ENCODE assay signal across 24 mouse cellular contexts in genomic region chr2:105122216-105122615, GRCm38 (mm10). TPM values are rescaled to one million over a fixed set of nuclear protein-coding genes. Genes with fewer than 3 reads are reported as not detected.
DNase-seq lines count a peak whose midpoint lies in the region; ATAC-seq and TF ChIP-seq lines count a peak whose summit lies in the region.
"Had no signal": no experiment of that assay in that cellular context is flagged by ENCODE, and none has a peak within 500 bp of the region (broad histone marks: within the 10 kb centered on the region; RNA-seq: fewer than 3 reads in every experiment).

No protein-coding gene starts in this region.

- H3K27me3 ChIP-seq in forebrain, embryonic 10.5 days (ENCODE audit: poor library complexity, severe bottlenecking): peaks cover 99% of the 10 kb centered on the region
- H3K27me3 ChIP-seq in forebrain, postnatal 0 days (ENCODE audit: insufficient read depth, low read length): peaks cover 79% of the 10 kb centered on the region
- 0 out of 2 replicates have a peak, but pooled peaks cover 23% of the 10 kb centered on the region for H3K27me3 ChIP-seq in kidney, postnatal 0 days (ENCODE audit: insufficient read depth, low read length)
- H3K27me3 ChIP-seq in limb, embryonic 11.5 days (ENCODE audit: control insufficient read depth, insufficient read depth, low read length): peaks cover 82% of the 10 kb centered on the region
- peaks cover 75% of the 10 kb centered on the region for H3K27me3 ChIP-seq in liver, postnatal 0 days (ENCODE audit: insufficient read depth, low read length)

- peak; percentile 33 for DNase-seq in forebrain, embryonic 10.5 days (ENCODE audit: extremely low spot score, low spot score)
- no peak for DNase-seq in forebrain, postnatal 0 days
- DNase-seq in kidney, postnatal 0 days (ENCODE audit: low spot score): peak; percentile 35
- no peak for DNase-seq in kidney, postnatal 14 days
- DNase-seq in R1 (ENCODE audit: low read depth, low spot score): peak; percentile 63
- DNase-seq in limb, embryonic 11.5 days (ENCODE audit: low spot score): peak; percentile 58
- no peak for DNase-seq in liver, postnatal 0 days
- no peak for DNase-seq in testis, postnatal 10 days (ENCODE audit: low spot score)
- DNase-seq: adrenal gland, adult 2 months; right cerebral cortex, postnatal 14 days; thymus, postnatal 14 days had no signal

- H3K4me3 ChIP-seq in forebrain, embryonic 10.5 days: no peak overlapping the region
- no peak overlapping the region for H3K4me3 ChIP-seq in forebrain, postnatal 0 days (ENCODE audit: low read depth, low read length)
- no peak overlapping the region for H3K4me3 ChIP-seq in kidney, postnatal 0 days (replicated peaks; ENCODE audit: low read depth, low read length)
- no peak overlapping the region for H3K4me3 ChIP-seq in limb, embryonic 11.5 days (ENCODE audit: low read depth, low read length)
- no peak overlapping the region for H3K4me3 ChIP-seq in liver, postnatal 0 days (ENCODE audit: low read depth, low read length)
- H3K4me3 ChIP-seq: heart, adult 2 months had no signal

- no peak for TF ChIP-seq CTCF in forebrain, postnatal 0 days (IDR thresholded peaks at IDR 0.05; ENCODE audit: low read depth)
- no peak for TF ChIP-seq CTCF in kidney, postnatal 0 days (IDR thresholded peaks at IDR 0.05; ENCODE audit: low read depth)
- no peak for TF ChIP-seq CTCF in liver, postnatal 0 days (IDR thresholded peaks at IDR 0.05; ENCODE audit: low read depth)

- ATAC-seq in forebrain, postnatal 0 days: no peak
- no peak for ATAC-seq in kidney, postnatal 0 days (replicated peaks; ENCODE audit: low FRiP score, low read depth)
- no peak for ATAC-seq in limb, embryonic 11.5 days (ENCODE audit: insufficient number of reproducible peaks, low FRiP score, low TSS enrichment, low read depth)
- no peak for ATAC-seq in liver, postnatal 0 days
- ATAC-seq: intestine, postnatal 0 days; liver, embryonic 12.5 days had no signal

- TF ChIP-seq EP300 in liver, postnatal 0 days (IDR thresholded peaks at IDR 0.05; ENCODE audit: low read depth): no peak

- no peak overlapping the region for H3K4me2 ChIP-seq in forebrain, postnatal 0 days (ENCODE audit: low read depth)
- peak overlapping the region; percentile 23; the same call in 1 of the 2 replicates for H3K4me2 ChIP-seq in kidney, postnatal 0 days (ENCODE audit: low read length)
- no peak overlapping the region for H3K4me2 ChIP-seq in limb, embryonic 11.5 days (ENCODE audit: low read depth, severe bottlenecking)
- no peak overlapping the region for H3K4me2 ChIP-seq in liver, postnatal 0 days (ENCODE audit: low read depth, low read length)
- H3K4me2 ChIP-seq: hindbrain, embryonic 14.5 days had no signal

- no peaks in the 10 kb centered on the region for H3K9me3 ChIP-seq in forebrain, embryonic 10.5 days
- no peaks in the 10 kb centered on the region for H3K9me3 ChIP-seq in forebrain, postnatal 0 days (ENCODE audit: low read length)
- no peaks in the 10 kb centered on the region for H3K9me3 ChIP-seq in kidney, postnatal 0 days (replicated peaks; ENCODE audit: low read length)
- no peaks in the 10 kb centered on the region for H3K9me3 ChIP-seq in limb, embryonic 11.5 days (ENCODE audit: control insufficient read depth, low read length)
- no peaks in the 10 kb centered on the region for H3K9me3 ChIP-seq in liver, postnatal 0 days (ENCODE audit: low read length)
- H3K9me3 ChIP-seq: embryonic facial prominence, embryonic 13.5 days; liver, embryonic 12.5 days had no signal

- H3K27ac ChIP-seq in forebrain, embryonic 10.5 days: no peak overlapping the region
- H3K27ac ChIP-seq in forebrain, postnatal 0 days (ENCODE audit: low read depth, low read length): no peak overlapping the region
- H3K27ac ChIP-seq in kidney, postnatal 0 days: no peak overlapping the region
- no peak overlapping the region for H3K27ac ChIP-seq in limb, embryonic 11.5 days (replicated peaks; ENCODE audit: low read depth, low read length)
- H3K27ac ChIP-seq in liver, postnatal 0 days (ENCODE audit: low read depth): no peak overlapping the region
- H3K27ac ChIP-seq: embryonic facial prominence, embryonic 13.5 days; heart, adult 2 months; hindbrain, embryonic 14.5 days; liver, embryonic 12.5 days had no signal

- 1% methylated on average over 8 of the region's 8 CpGs for WGBS in forebrain, embryonic 10.5 days
- 3% methylated on average over 8 of the region's 8 CpGs for WGBS in forebrain, postnatal 0 days
- 22% methylated on average over 8 of the region's 8 CpGs for WGBS in kidney, postnatal 0 days
- 2% methylated on average over 8 of the region's 8 CpGs for WGBS in limb, embryonic 11.5 days
- WGBS in liver, postnatal 0 days (ENCODE audit: insufficient replicate concordance): 9% methylated on average over 8 of the region's 8 CpGs

- H3K4me1 ChIP-seq in forebrain, embryonic 10.5 days: peaks cover 31% of the 10 kb centered on the region
- no peaks in the 10 kb centered on the region for H3K4me1 ChIP-seq in forebrain, postnatal 0 days (ENCODE audit: insufficient read depth)
- H3K4me1 ChIP-seq in kidney, postnatal 0 days (replicated peaks; ENCODE audit: insufficient read depth, low read length): 0 out of 2 replicates have a peak, but pooled peaks cover 6% of the 10 kb centered on the region
- H3K4me1 ChIP-seq in limb, embryonic 11.5 days (ENCODE audit: control insufficient read depth, insufficient read depth, low read length): peaks cover 9% of the 10 kb centered on the region
- H3K4me1 ChIP-seq in liver, postnatal 0 days (ENCODE audit: insufficient read depth): peaks cover 6% of the 10 kb centered on the region

- H3K36me3 ChIP-seq in forebrain, embryonic 10.5 days (replicated peaks): no peaks in the 10 kb centered on the region
- H3K36me3 ChIP-seq in forebrain, postnatal 0 days (ENCODE audit: insufficient read depth): no peaks in the 10 kb centered on the region
- H3K36me3 ChIP-seq in kidney, postnatal 0 days (ENCODE audit: insufficient read depth, low read length): no peaks in the 10 kb centered on the region
- no peaks in the 10 kb centered on the region for H3K36me3 ChIP-seq in limb, embryonic 11.5 days (ENCODE audit: control insufficient read depth, insufficient read depth, low read length)
- no peaks in the 10 kb centered on the region for H3K36me3 ChIP-seq in liver, postnatal 0 days (replicated peaks; ENCODE audit: insufficient read depth, low read length)
- H3K36me3 ChIP-seq: embryonic facial prominence, embryonic 13.5 days; liver, embryonic 12.5 days had no signal

- H3K9ac ChIP-seq in forebrain, postnatal 0 days: no peak overlapping the region
- H3K9ac ChIP-seq in kidney, postnatal 0 days (ENCODE audit: low read depth, low read length): no peak overlapping the region
- H3K9ac ChIP-seq in limb, embryonic 11.5 days (ENCODE audit: low read length): no peak overlapping the region
- no peak overlapping the region for H3K9ac ChIP-seq in liver, postnatal 0 days (replicated peaks)
- H3K9ac ChIP-seq: embryonic facial prominence, embryonic 13.5 days; hindbrain, embryonic 14.5 days; liver, embryonic 12.5 days had no signal

RNA-seq across cellular contexts. Expression of gene Wt1, which starts 4.1 kb away (rescaled TPM):
- 0.12 and 0.21 TPM in 2 replicates for polyA plus RNA-seq in forebrain, embryonic 10.5 days (2016; fragmentation: Nextera tagmentation; extraction: Ambion mirVana)
- total RNA-seq in forebrain, postnatal 0 days (2014; rRNA removed): 0.08 and 0.14 TPM in 2 replicates
- polyA plus RNA-seq in forebrain, postnatal 0 days (2015; fragmentation: Nextera tagmentation; extraction: Ambion mirVana): 0.19 and 0.24 TPM in 2 replicates
- 93.6 and 95.7 TPM in 2 replicates for polyA plus RNA-seq in kidney, postnatal 0 days (2015; fragmentation: Nextera tagmentation; extraction: Ambion mirVana)
- 1.7 and 2.0 TPM in 2 replicates for polyA plus RNA-seq in limb, embryonic 11.5 days (2014; fragmentation: Nextera tagmentation; extraction: Ambion mirVana)
- polyA plus RNA-seq in liver, postnatal 0 days (2015; fragmentation: Nextera tagmentation; extraction: Ambion mirVana): 0.86 and 1.1 TPM in 2 replicates
- total RNA-seq: gastrocnemius, adult 8-10 months; megakaryocyte progenitor cell, adult 5-6 weeks; MEL had no signal

RNA-seq across cellular contexts. Expression of gene Gm11060, which starts 30.4 kb away (rescaled TPM):
- not detected in 2 replicates for polyA plus RNA-seq in forebrain, embryonic 10.5 days (2016; fragmentation: Nextera tagmentation; extraction: Ambion mirVana)
- total RNA-seq in forebrain, postnatal 0 days (2014; rRNA removed): not detected in 2 replicates
- polyA plus RNA-seq in forebrain, postnatal 0 days (2015; fragmentation: Nextera tagmentation; extraction: Ambion mirVana): not detected in 2 replicates
- not detected in 2 replicates for polyA plus RNA-seq in kidney, postnatal 0 days (2015; fragmentation: Nextera tagmentation; extraction: Ambion mirVana)
- polyA plus RNA-seq in limb, embryonic 11.5 days (2014; fragmentation: Nextera tagmentation; extraction: Ambion mirVana): not detected in 2 replicates
- not detected in 2 replicates for polyA plus RNA-seq in liver, postnatal 0 days (2015; fragmentation: Nextera tagmentation; extraction: Ambion mirVana)
- total RNA-seq: adrenal gland, adult 2 months; gastrocnemius, adult 8-10 months; heart, adult 2 months; layer of hippocampus, postnatal 25 days; left cerebral cortex, postnatal 36 days; megakaryocyte progenitor cell, adult 5-6 weeks; MEL had no signal
- polyA plus RNA-seq: adrenal gland, adult 2 months; embryonic facial prominence, embryonic 13.5 days; heart, adult 2 months; heart, postnatal 0 days; hindbrain, embryonic 14.5 days; intestine, postnatal 0 days; liver, embryonic 12.5 days; lung, embryonic 16.5 days; stomach, embryonic 16.5 days had no signal

Comparison
In these comparisons a context has a peak if more than half of its experiments do, and no peak if none do; other contexts are left out.
1. DNase-seq: peak in forebrain, embryonic 10.5 days (single experiment), kidney, postnatal 0 days (single experiment), R1 (single experiment) and limb, embryonic 11.5 days (single experiment); none in forebrain, postnatal 0 days (single experiment), kidney, postnatal 14 days (single experiment), liver, postnatal 0 days (single experiment) and testis, postnatal 10 days (single experiment).
2. RNA of gene Wt1, which starts 4.1 kb away (polyA plus RNA-seq): 93.6 to 95.7 TPM in kidney, postnatal 0 days; 1.7 to 2.0 TPM in limb, embryonic 11.5 days, 0.86 to 1.1 TPM in liver, postnatal 0 days, 0.19 to 0.24 TPM in forebrain, postnatal 0 days and 0.12 to 0.21 TPM in forebrain, embryonic 10.5 days; every median in the first group is over 10 times any median in the second.